Mouse (Mus musculus): Measurements from ENCODE around the gene Slc16a6.
A peak's percentile ranks its signal among the peaks of the same experiment; 100 is the strongest.

Gene Slc16a6

DNA sequence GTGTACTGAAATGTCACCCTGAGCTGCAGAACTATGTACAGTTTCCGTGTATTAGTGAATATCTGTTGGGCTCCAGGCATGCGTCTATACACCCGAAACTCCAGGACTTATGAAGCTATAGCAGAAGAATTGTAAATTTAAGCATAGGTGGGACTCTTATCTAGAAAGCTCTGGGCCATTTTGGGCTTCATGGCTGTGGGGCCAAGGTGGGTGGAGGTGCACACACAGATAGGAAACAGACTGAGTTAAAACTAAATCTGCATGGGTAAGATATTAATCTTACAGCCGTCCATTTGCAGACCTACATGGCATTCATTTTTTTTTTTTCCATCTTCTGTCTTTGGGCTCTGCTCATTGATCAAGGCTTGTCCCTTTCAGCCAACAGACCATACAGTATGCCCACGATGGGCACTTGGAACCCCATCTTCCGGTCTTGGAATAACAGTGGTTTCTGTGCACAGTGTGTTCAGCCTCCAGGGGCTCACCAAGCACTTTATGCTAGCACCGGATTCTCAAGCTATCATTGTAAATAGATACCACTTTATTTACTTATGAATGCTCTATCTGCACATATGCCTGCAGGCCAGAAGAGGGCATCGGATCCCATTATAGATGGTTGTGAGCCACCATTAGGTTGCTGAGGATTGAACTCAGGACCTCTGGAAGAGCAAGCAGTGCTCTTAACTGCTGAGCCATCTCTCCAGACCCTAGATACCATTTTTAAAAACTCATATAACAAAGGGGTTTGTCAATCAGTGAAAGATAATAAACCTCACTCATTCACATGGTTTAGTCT, 29.7 kb downstream of the Slc16a6 start:
- DNase-seq = no peak

DNA sequence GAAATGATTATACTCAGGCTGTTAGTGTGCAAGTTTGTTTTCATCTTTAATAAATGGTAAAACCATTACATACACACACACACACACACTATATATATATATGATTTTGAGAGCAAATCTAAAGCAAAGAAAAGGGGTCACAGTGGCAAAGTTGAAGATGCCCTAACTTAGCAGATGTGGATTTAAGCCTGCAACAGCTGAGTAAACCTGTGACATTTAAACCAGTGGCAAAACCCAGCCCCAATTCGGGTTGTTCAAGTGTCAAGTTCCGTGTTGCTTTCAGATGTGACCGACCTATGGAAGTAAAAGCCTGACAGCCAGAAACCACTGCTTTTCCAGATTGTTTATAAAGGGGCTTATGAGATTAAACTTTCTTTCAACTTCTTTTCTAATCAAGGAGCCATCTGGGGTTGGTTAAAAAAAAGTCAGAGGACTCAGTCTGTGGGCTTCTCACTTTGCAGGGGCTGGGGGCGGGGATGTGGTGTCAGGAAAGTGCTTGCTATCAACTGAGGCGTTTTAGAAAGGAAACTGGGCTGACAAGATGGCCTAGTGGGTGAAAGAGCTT, 31.1 kb downstream of the Slc16a6 start:
- DNase-seq = no peak

DNA sequence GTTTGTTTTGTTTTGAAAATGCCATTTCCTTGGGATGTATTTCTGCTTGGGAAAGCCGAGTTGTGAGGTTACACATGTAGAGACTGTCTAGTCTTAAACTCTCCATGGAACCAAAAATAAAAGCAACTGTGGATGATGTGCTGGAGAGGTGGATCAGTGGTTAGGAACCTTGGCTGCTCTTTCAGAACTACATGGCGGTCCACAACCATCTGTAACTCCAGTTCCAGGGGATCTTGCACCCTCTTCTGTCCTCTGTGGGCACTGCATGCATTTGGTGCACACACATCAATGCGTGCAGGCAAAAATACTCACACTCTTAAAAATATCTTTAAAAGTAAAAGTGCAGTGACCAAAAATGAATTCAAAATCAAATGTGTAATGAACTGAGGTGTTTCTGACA, 32.3 kb downstream of the Slc16a6 start:
- peak; percentile 27 to 45 for DNase-seq

DNA sequence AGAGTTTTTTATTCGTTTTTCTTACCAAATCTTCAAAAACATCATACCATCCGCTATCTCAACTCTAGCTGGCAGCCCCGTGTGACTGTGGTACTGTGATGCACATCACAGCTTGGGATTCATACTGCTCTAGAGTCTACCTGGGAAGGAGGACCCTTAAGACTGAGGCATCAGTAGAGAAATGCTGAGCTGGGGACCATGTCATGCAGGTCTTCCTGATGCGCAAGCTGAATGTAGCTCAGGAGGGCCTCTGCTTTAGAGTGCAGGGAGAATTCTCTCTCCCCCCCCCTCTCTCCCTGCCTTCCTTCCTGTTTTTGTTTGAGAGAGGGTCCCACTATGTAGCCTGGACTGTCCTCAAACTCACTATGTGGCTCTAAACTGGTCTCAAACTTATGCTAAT, 32.8 kb downstream of the Slc16a6 start:
- no peak for DNase-seq

DNA sequence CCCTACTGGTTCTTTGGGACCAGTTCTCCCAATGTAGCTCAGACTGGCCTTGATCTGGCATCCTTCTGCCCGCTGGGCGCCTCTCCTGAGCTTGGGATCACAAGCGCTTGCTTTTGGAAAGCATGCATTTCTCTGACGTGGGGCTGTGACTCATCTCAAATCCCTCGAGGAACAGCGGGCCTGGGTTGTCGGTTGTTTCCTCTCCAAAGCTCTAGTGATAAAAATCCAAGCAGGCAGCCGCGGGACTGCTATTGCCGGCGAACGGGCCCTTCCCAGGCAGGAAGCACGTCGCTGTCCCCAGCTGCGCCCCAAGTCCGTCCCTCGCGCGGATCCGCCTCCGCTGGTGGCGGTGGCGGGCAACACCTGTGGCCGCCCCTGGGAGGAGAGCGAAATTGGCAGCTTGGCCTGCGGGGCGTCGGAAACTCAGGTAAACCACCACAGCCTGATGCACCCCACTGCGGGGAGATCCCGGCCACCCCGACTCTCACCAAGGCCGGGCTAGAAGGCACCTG, 33.5 kb downstream of the Slc16a6 start:
- DNase-seq = peak; percentile 64 to 66

DNA sequence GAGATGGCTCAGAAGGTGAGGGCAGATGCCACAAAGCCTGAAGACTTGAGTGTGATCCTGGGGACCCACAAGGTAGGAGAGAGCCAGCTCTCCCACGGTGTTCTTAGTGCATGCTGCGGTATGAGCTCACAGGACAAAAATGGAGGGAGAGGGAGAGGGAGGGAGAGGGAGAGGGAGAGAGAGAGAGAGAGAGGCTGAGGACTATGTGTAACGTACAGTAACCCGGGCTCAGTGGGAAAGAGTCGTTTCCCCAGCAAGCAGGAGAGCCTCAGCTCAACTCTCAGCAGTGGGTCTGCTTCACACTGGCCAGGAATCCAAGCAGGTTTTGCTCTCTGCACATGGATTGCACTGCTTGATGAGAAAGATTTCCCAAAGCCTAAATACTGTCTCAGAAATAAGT, 34.2 kb downstream of the Slc16a6 start:
- no peak for DNase-seq

DNA sequence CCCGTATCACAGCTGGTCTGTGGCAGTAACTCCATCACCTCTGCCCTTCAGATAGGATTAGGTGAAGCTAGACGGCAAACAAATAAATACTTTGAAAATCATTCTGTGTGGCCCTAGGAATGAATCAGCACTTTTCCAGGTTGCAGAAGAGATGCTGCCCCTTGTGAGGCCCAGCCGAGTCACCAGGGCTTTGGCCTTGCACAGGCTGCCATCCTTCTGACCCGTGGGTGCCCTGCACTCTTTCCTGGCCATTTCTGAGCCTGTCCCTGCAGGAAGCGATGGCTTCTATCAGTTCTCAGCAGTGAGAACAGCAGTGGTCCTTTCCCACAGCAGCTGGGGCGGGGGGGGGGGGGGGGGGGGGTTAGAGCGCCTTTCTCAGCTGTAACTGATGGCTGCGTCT, 36.5 kb downstream of the Slc16a6 start:
- no peak for DNase-seq

- no peak for DNase-seq
Measured at GRCm38 (mm10) chr11:109434233-109434798, 39.1 kb downstream of the Slc16a6 start.

GRCm38 (mm10) chr11:109427353-109427752, 46.0 kb downstream of the Slc16a6 start:
- no peak for DNase-seq

- DNase-seq = no peak
Measured at GRCm38 (mm10) chr11:109426272-109426586, 47.2 kb downstream of the Slc16a6 start.

DNA sequence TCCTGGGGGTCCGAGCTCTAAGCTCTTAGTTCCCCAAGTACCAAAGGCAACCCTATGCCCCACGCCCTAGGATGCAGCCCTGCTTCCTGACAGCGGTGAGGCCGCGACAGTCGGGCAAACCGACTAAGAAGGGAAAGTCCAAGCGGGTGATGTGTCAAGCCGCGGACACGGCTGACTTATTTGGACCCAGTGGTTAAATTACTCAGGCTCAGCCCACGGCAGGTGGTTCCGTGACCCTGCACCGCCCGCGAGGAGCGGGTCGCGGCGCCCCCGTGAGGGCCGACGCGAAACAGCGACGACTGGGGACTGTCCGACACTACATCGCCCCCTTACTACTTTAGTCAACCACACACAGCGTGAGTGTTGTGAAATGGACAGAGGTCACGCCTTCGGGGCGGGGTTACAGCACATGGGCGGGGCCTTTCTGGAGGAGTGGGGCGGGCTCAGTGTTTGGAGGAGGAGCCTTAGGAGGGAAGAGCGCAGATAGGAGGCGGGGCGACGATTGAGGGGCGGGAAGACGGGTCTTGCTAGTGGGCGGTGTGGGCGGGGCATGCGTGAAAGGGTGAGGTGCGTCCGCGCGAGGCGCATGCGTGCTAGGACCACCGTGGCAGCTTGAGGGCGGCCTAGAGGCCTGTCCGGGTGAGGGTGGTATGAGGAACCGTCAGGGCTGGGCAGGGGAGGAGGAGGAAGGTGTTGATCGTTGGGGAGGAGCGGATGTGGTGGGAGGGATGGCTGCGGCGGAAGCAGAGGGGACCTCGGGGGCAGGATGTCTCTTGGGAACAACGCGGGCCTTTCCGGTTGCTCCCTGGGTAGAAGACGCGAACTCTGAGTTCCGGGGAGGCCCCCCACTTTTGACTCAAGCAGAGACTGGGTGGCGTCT, 47.8 kb downstream of the Slc16a6 start, which contains the start of gene Amz2:
TSS of gene Amz2 (plus strand) at position 555 of the 880 bp plus-strand sequence.
- peak; percentile 98 to 99 for DNase-seq

DNA sequence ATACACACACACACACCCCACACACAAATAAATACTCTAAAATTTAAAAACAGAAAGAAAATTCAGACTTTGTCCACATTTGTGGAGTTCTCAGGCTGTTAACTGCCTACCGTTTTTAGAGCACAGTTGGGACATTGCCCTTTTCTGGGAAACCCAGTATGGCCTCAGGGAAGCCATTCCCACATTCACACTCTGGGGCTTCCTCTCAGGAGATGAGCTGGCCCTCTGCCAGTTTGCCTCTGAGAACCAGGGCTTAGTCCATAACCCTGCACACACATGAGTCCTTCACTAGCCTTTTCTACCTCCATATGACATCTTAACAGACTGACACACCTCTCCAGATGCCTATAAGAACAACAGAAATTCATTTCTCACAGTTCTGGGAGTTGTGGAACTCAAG, 50.1 kb downstream of the Slc16a6 start:
- no peak for DNase-seq

DNA sequence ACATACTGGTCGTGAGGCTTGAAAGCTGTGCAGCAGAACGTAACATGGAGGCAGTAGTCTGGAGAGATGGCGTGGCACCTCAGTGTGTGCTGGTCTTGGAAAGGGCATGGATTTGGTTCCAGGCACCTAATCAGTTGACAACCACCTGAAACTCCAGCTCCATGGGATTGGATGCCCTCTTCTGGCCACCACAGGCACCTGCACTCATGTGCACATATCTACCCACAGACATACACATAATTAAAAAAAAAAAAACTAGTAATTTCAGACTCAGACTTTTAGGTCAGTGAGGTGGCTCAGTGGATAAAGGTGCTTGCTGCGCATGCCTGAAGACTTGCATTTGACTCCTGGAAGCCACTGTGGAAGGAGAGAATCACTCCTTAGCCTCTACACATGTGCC, 51.1 kb downstream of the Slc16a6 start:
- no peak for DNase-seq

GRCm38 (mm10) chr11:109421205-109421604, 52.2 kb downstream of the Slc16a6 start:
- DNase-seq = no peak

GRCm38 (mm10) chr11:109420567-109420962, 52.8 kb downstream of the Slc16a6 start:
- DNase-seq = no peak

GRCm38 (mm10) chr11:109419961-109420566, 53.3 kb downstream of the Slc16a6 start:
- DNase-seq = no peak

DNA sequence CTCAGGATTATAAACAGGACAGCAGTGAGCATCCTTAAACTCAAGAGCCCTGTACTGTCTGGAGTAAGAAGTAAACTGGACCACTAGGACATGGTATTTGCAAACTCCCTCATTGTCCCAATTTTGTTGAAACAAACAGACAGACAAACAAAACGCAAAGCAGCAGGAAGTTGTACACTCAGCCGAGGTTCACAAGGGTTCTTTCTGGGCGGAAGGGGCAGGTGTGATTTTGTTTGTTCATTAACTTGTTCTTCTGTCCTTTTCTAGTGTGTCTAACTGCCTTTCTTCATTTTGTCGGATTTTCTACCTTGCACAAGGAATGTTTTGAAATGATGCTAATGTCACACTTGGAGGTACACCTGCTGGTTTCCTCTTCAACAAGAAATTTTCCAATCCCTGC, 53.9 kb downstream of the Slc16a6 start:
- no peak for DNase-seq

DNA sequence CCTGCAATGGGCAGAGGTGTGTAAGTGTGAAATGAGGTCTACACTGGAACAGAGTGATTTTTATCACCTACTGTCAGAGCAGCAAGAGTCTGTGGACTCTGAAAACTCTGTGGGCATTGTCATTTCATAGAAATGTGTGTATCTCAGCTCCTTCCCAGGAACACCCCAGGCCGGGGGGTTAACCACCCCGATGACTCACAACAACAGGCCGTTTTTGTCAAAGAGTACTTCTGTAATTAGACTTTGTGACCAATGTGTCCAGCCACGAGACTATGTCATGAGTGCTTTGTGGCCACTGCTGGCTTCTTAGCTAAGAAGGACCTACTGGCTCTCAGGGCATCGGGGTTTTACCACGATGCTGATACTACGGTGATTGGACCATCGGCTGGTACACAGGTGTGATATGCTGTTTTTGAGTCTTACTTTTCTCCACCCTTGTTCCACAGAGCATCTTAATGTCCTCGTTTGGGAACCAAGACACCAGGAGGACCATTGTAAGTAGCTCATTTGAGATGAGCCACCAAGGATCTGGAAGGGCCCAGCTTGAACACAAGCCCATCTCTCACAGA, 55.8 kb downstream of the Slc16a6 start:
- no peak for DNase-seq

- DNase-seq = no peak
Measured at GRCm38 (mm10) chr11:109416709-109417420, 56.5 kb downstream of the Slc16a6 start.

GRCm38 (mm10) chr11:109414802-109415201, 58.6 kb downstream of the Slc16a6 start:
- DNase-seq = no peak

DNA sequence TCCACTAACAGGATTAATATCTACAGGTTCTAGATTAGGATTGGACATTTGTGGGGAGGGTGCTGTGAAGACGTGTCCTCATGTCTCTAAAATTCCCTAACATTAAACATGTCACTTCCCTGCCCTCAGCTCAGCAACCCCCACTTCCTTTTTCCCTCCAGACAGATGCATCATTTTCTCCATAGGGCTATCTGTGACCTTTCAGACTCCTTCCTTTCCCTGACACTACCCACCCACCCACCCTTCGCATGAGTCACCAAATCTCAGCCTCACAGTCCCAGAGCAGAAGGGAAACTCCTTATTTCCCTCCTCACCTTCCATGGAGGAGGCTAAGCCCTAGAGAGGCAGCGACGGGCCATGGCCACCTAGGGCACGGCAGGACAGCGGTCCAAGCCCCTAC, 59.8 kb downstream of the Slc16a6 start, which contains the start of gene 9930022D16Rik:
TSS of gene 9930022D16Rik (plus strand) at position 301 of the 400 bp plus-strand sequence.
- no peak for DNase-seq

Data from cerebellum, postnatal 36 days (tissue).